Mouse (Mus musculus) lung, adult 2 months (tissue): ENCODE measurements around the gene Gm14322.
"Not testable (repeated sequence)": the region's sequence is repeated elsewhere in the genome, so short reads cannot be mapped to it uniquely, and the experiment has no call there.

Experiments
- CTCF ChIP-seq: fragments of 200-500 bp; IDR thresholded peaks from 2 replicates; pipeline ENCODE4 v1.5.1; 2011; ENCODE audit warnings: mild to moderate bottlenecking, low read length, control low read depth; ENCODE audit not compliant: insufficient read depth
- POLR2A ChIP-seq: fragments of 200-500 bp; IDR thresholded peaks from 2 replicates; pipeline ENCODE4 v1.6.1; 2011; ENCODE audit warnings: low read depth, mild to moderate bottlenecking, control low read depth, low read length, borderline replicate concordance; ENCODE audit errors: extremely low read depth

GRCm38 (mm10) chr2:177758941-177759558, at the start of gene Gm14322:
- not testable (repeated sequence) for TF ChIP-seq CTCF, POLR2A
